Mouse (Mus musculus) CH12.LX (cell line): ENCODE results near the gene Endou. TPM values are rescaled to one million over a fixed set of nuclear protein-coding genes. Genes with fewer than 3 reads are reported as not detected.

Experiments
- GABPA ChIP-seq: IDR thresholded peaks from 2 replicates; pipeline ENCODE4 v1.6.1; 2012; ENCODE audit warnings: low read depth, low read length, improper control_type of control experiment, inconsistent platforms; ENCODE audit not compliant: insufficient replicate concordance
- ZNF384 ChIP-seq: IDR thresholded peaks from 2 replicates; pipeline ENCODE4 v1.6.1; 2012; ENCODE audit warnings: low read depth, low read length, improper control_type of control experiment, inconsistent platforms
- polyA plus RNA-seq: library from polyadenylated mRNA; unstranded; fragments of >175 nt; gene quantifications from 2 replicates; pipeline ENCODE4 v1.2.1, GENCODE M21; 2012; ENCODE audit warnings: low read depth; ENCODE audit not compliant: insufficient read length
- total RNA-seq, 2 experiments: library from RNA; depleted of rRNA; stranded (reverse); fragments of 300-350 nt in 1 of 2; fragments of >200 nt in 1 of 2; gene quantifications; 2 replicates each; pipeline ENCODE4 v1.2.3; 2012 to 2014

The Endou gene
- total and polyA plus RNA-seq, 3 experiments: 49.5 to 66.9 (median 64.0) TPM

- TF ChIP-seq ZNF384 (no peak), GABPA (no peak)
Observed at GRCm38 (mm10) chr15:97663750-97664406, 67.3 kb downstream of the Endou start (continued).

Other genes starting within 250 kb of the Endou start
- gene Rpap3, start 25.5 kb downstream of the Endou start, total RNA-seq (2012; rRNA removed): 43.1 and 51.8 TPM in 2 replicates
- gene Rpap3, start 25.5 kb downstream of the Endou start, total RNA-seq (2014; rRNA removed): 73.7 and 88.8 TPM in 2 replicates
- 69.1 and 83.7 TPM in 2 replicates for gene Rpap3, start 25.5 kb downstream of the Endou start, polyA plus RNA-seq
- 2.8 and 3.4 TPM in 2 replicates for gene Rapgef3, start 36.6 kb upstream of the Endou start, total RNA-seq (2012; rRNA removed)
- gene Rapgef3, start 36.6 kb upstream of the Endou start, total RNA-seq (2014; rRNA removed): 2.2 and 3.2 TPM in 2 replicates
- 1.7 and 2.5 TPM in 2 replicates for gene Rapgef3, start 36.6 kb upstream of the Endou start, polyA plus RNA-seq
- 35.0 and 39.4 TPM in 2 replicates for gene Slc48a1, start 47.2 kb upstream of the Endou start, total RNA-seq (2012; rRNA removed)
- 23.2 and 25.4 TPM in 2 replicates for gene Slc48a1, start 47.2 kb upstream of the Endou start, total RNA-seq (2014; rRNA removed)
- gene Slc48a1, start 47.2 kb upstream of the Endou start, polyA plus RNA-seq: 50.6 and 56.0 TPM in 2 replicates
- 18.0 and 21.7 TPM in 2 replicates for gene Hdac7, start 113.2 kb upstream of the Endou start, total RNA-seq (2012; rRNA removed)
- 17.7 and 19.8 TPM in 2 replicates for gene Hdac7, start 113.2 kb upstream of the Endou start, total RNA-seq (2014; rRNA removed)
- gene Hdac7, start 113.2 kb upstream of the Endou start, polyA plus RNA-seq: 47.8 and 55.2 TPM in 2 replicates
- gene Vdr, start 179.3 kb upstream of the Endou start, total RNA-seq (2012; rRNA removed): 0.63 and 0.68 TPM in 2 replicates
- gene Vdr, start 179.3 kb upstream of the Endou start, total RNA-seq (2014; rRNA removed): 0.52 and 0.61 TPM in 2 replicates
- 1.3 and 1.7 TPM in 2 replicates for gene Vdr, start 179.3 kb upstream of the Endou start, polyA plus RNA-seq
- gene Tmem106c, start 232.9 kb upstream of the Endou start, total RNA-seq (2012; rRNA removed): 16.9 and 25.7 TPM in 2 replicates
- gene Tmem106c, start 232.9 kb upstream of the Endou start, total RNA-seq (2014; rRNA removed): 21.2 and 25.5 TPM in 2 replicates
- gene Tmem106c, start 232.9 kb upstream of the Endou start, polyA plus RNA-seq: 17.9 and 18.5 TPM in 2 replicates